Comparison of ENCODE assay signal across 8 mouse cellular contexts in the genomic region with DNA sequence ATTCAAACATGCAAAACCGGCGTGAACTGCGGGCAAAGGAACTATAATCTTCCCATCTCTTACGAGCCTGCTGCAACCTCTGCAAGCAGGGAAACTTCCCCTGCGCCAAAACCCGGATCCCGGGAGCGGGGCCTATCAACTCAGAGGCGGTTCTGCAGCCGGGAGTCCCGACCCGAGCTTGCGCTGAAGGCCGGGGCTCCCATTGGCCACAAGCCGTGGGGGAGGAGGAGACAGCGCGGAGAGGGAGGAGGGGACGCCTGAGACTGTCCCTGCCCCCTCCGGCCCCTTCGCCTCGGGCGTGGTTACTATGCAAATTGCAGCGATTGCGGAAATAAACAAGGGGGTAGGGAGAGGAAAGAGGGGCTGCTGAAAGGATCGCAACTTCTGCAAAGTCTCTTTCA. TPM values are rescaled to one million over a fixed set of nuclear protein-coding genes. Genes with fewer than 3 reads are reported as not detected.
A peak's percentile ranks its signal among the peaks of the same experiment; 100 is the strongest.
DNase-seq lines count a peak whose midpoint lies in the region; ATAC-seq and TF ChIP-seq lines count a peak whose summit lies in the region.

No protein-coding gene starts in this region.

- peak; percentile 97 for DNase-seq in A20 (ENCODE audit: low read depth, low spot score)
- peak; percentile 99 for DNase-seq in heart, adult 9 months (ENCODE audit: low spot score in 2 of 2)
- peak; percentile 97 for DNase-seq in midbrain, postnatal 0 days (ENCODE audit: low spot score)
- DNase-seq in spleen, postnatal 10 days (ENCODE audit: low spot score in 2 of 2) = peak; percentile 83 to 92

- peak overlapping the region; percentile 76 for H3K4me2 ChIP-seq in embryonic facial prominence, embryonic 15.5 days (replicated peaks)
- peak overlapping the region; percentile 68 for H3K4me2 ChIP-seq in kidney, embryonic 14.5 days (replicated peaks; ENCODE audit: low read depth, low read length)
- peak overlapping the region; percentile 56 for H3K4me2 ChIP-seq in limb, embryonic 15.5 days
- peak overlapping the region; percentile 58 for H3K4me2 ChIP-seq in midbrain, postnatal 0 days (ENCODE audit: low read depth, low read length, poor library complexity, severe bottlenecking)

- TF ChIP-seq CTCF in bone marrow macrophage, adult 2 months (IDR thresholded peaks at IDR 0.05; ENCODE audit: low read depth, low read length) = no peak
- no peak for TF ChIP-seq CTCF in midbrain, postnatal 0 days (IDR thresholded peaks at IDR 0.05)

- WGBS in embryonic facial prominence, embryonic 15.5 days = under 1% methylated on average over 25 of the region's 25 CpGs
- under 1% methylated on average over 25 of the region's 25 CpGs for WGBS in kidney, embryonic 14.5 days
- 0% methylated on average over 25 of the region's 25 CpGs for whole genome bisulfite sequencing in limb, embryonic 15.5 days
- under 1% methylated on average over 25 of the region's 25 CpGs for WGBS in midbrain, postnatal 0 days

- H3K27ac ChIP-seq in bone marrow macrophage, adult 2 months (ENCODE audit: insufficient read depth, low read depth, low read length) = peak overlapping the region; percentile 99
- peak overlapping the region; percentile 97 for H3K27ac ChIP-seq in embryonic facial prominence, embryonic 15.5 days (replicated peaks)
- H3K27ac ChIP-seq in kidney, embryonic 14.5 days (ENCODE audit: low read depth, low read length) = peak overlapping the region; percentile 90
- peak overlapping the region; percentile 97 for H3K27ac ChIP-seq in limb, embryonic 15.5 days
- peak overlapping the region; percentile 69 for H3K27ac ChIP-seq in midbrain, postnatal 0 days (ENCODE audit: low read depth, low read length)

- H3K27me3 ChIP-seq in embryonic facial prominence, embryonic 15.5 days = no peaks in the 10 kb centered on the region
- peaks cover 4% of the 10 kb centered on the region for H3K27me3 ChIP-seq in kidney, embryonic 14.5 days (ENCODE audit: control insufficient read depth, insufficient read depth, low read length)
- no peaks in the 10 kb centered on the region for H3K27me3 ChIP-seq in limb, embryonic 15.5 days
- H3K27me3 ChIP-seq in midbrain, postnatal 0 days (ENCODE audit: insufficient read depth, low read length) = peaks cover 21% of the 10 kb centered on the region

- ATAC-seq in embryonic facial prominence, embryonic 15.5 days (ENCODE audit: insufficient number of reproducible peaks, low FRiP score, low TSS enrichment, low read depth) = peak; percentile 95
- peak; percentile 96 for ATAC-seq in kidney, embryonic 14.5 days (ENCODE audit: low FRiP score, low TSS enrichment)
- ATAC-seq in limb, embryonic 15.5 days (ENCODE audit: insufficient number of reproducible peaks, low FRiP score, low TSS enrichment, low read depth) = peak; percentile 93
- peak; percentile 92 for ATAC-seq in midbrain, postnatal 0 days (ENCODE audit: low FRiP score)

- H3K36me3 ChIP-seq in embryonic facial prominence, embryonic 15.5 days = no peaks in the 10 kb centered on the region
- H3K36me3 ChIP-seq in kidney, embryonic 14.5 days (ENCODE audit: control insufficient read depth, insufficient read depth, low read length) = no peaks in the 10 kb centered on the region
- no peaks in the 10 kb centered on the region for H3K36me3 ChIP-seq in limb, embryonic 15.5 days
- no peaks in the 10 kb centered on the region for H3K36me3 ChIP-seq in midbrain, postnatal 0 days (ENCODE audit: insufficient read depth, low read length)

- peaks cover 17% of the 10 kb centered on the region for H3K4me1 ChIP-seq in bone marrow macrophage, adult 2 months (ENCODE audit: control insufficient read depth, insufficient read depth, low read length)
- peaks cover 26% of the 10 kb centered on the region for H3K4me1 ChIP-seq in embryonic facial prominence, embryonic 15.5 days
- no peaks in the 10 kb centered on the region for H3K4me1 ChIP-seq in kidney, embryonic 14.5 days (ENCODE audit: control insufficient read depth, insufficient read depth, low read length)
- peaks cover 19% of the 10 kb centered on the region for H3K4me1 ChIP-seq in limb, embryonic 15.5 days
- H3K4me1 ChIP-seq in midbrain, postnatal 0 days (ENCODE audit: insufficient read depth, low read length) = 0 out of 2 replicates have a peak, but pooled peaks cover 2% of the 10 kb centered on the region

- peak overlapping the region; percentile 37 for H3K9ac ChIP-seq in embryonic facial prominence, embryonic 15.5 days
- H3K9ac ChIP-seq in kidney, embryonic 14.5 days (ENCODE audit: low read depth, low read length) = peak overlapping the region; percentile 55
- 0 out of 2 replicates have a peak overlapping the region, but pooled peaks have one; percentile 28 for H3K9ac ChIP-seq in limb, embryonic 15.5 days
- H3K9ac ChIP-seq in midbrain, postnatal 0 days (replicated peaks; ENCODE audit: low read length, poor library complexity, severe bottlenecking) = peak overlapping the region; percentile 33; the same call in 1 of the 2 replicates

- no peak for TF ChIP-seq POLR2A in bone marrow macrophage, adult 2 months (IDR thresholded peaks at IDR 0.05; ENCODE audit: borderline replicate concordance, low read depth, low read length)

- H3K4me3 ChIP-seq in bone marrow macrophage, adult 2 months (ENCODE audit: insufficient read depth, low read length) = peak overlapping the region; percentile 63
- peak overlapping the region; percentile 49 for H3K4me3 ChIP-seq in embryonic facial prominence, embryonic 15.5 days (replicated peaks)
- peak overlapping the region; percentile 46 for H3K4me3 ChIP-seq in kidney, embryonic 14.5 days (ENCODE audit: low read length)
- H3K4me3 ChIP-seq in limb, embryonic 15.5 days = peak overlapping the region; percentile 48
- H3K4me3 ChIP-seq in midbrain, postnatal 0 days (ENCODE audit: low read depth, low read length) = peak overlapping the region; percentile 45

- no peaks in the 10 kb centered on the region for H3K9me3 ChIP-seq in embryonic facial prominence, embryonic 15.5 days (replicated peaks)
- H3K9me3 ChIP-seq in kidney, embryonic 14.5 days (ENCODE audit: control insufficient read depth, low read length) = no peaks in the 10 kb centered on the region
- no peaks in the 10 kb centered on the region for H3K9me3 ChIP-seq in limb, embryonic 15.5 days
- no peaks in the 10 kb centered on the region for H3K9me3 ChIP-seq in midbrain, postnatal 0 days (ENCODE audit: low read length)

RNA-seq across cellular contexts. Expression of gene Nfia, which starts 0.5 kb away (rescaled TPM):
- polyA plus RNA-seq in bone marrow macrophage, adult 2 months (2012; ENCODE audit: insufficient read depth, insufficient read length, missing spikeins) = 7.8 and 8.1 TPM in 2 replicates
- 55.4 and 58.0 TPM in 2 replicates for polyA plus RNA-seq in embryonic facial prominence, embryonic 15.5 days (2015; fragmentation: Nextera tagmentation; extraction: Ambion mirVana)
- polyA plus RNA-seq in kidney, embryonic 14.5 days (2014; fragmentation: Nextera tagmentation; extraction: Ambion mirVana) = 25.9 and 32.1 TPM in 2 replicates
- polyA plus RNA-seq in limb, embryonic 15.5 days (2015; fragmentation: Nextera tagmentation; extraction: Ambion mirVana) = 64.5 and 64.9 TPM in 2 replicates
- total RNA-seq in midbrain, postnatal 0 days (2014; rRNA removed) = 45.9 and 51.7 TPM in 2 replicates
- 29.9 and 35.7 TPM in 2 replicates for polyA plus RNA-seq in midbrain, postnatal 0 days (2015; fragmentation: Nextera tagmentation; extraction: Ambion mirVana)

RNA-seq across cellular contexts. Expression of gene E130114P18Rik, which starts 5.8 kb away (rescaled TPM):
- not detected in 2 replicates for polyA plus RNA-seq in bone marrow macrophage, adult 2 months (2012; ENCODE audit: insufficient read depth, insufficient read length, missing spikeins)
- polyA plus RNA-seq in embryonic facial prominence, embryonic 15.5 days (2015; fragmentation: Nextera tagmentation; extraction: Ambion mirVana) = 3.8 and 4.2 TPM in 2 replicates
- polyA plus RNA-seq in kidney, embryonic 14.5 days (2014; fragmentation: Nextera tagmentation; extraction: Ambion mirVana) = 0.35 and 0.71 TPM in 2 replicates
- 3.0 and 3.5 TPM in 2 replicates for polyA plus RNA-seq in limb, embryonic 15.5 days (2015; fragmentation: Nextera tagmentation; extraction: Ambion mirVana)
- total RNA-seq in midbrain, postnatal 0 days (2014; rRNA removed) = 8.4 and 13.5 TPM in 2 replicates
- polyA plus RNA-seq in midbrain, postnatal 0 days (2015; fragmentation: Nextera tagmentation; extraction: Ambion mirVana) = 13.7 and 16.2 TPM in 2 replicates

Comparison
In these comparisons a context has a peak if more than half of its experiments do, and no peak if none do; other contexts are left out.
1. Peak in every context shown above with its lines: DNase-seq, ATAC-seq, H3K4me3 ChIP-seq and H3K27ac ChIP-seq.